Mouse (Mus musculus) bone marrow macrophage, adult 2 months (primary cell): Measurements from ENCODE around the gene Csnk1g2.

Experiments used
- CTCF ChIP-seq: IDR thresholded peaks from 2 replicates; pipeline ENCODE4 v1.5.1; 2012; ENCODE audit warnings: low read depth, mild to moderate bottlenecking, low read length, moderate library complexity
- POLR2A ChIP-seq: IDR thresholded peaks from 2 replicates; pipeline ENCODE4 v1.6.1; 2012; ENCODE audit warnings: mild to moderate bottlenecking, low read depth, low read length, borderline replicate concordance

DNA sequence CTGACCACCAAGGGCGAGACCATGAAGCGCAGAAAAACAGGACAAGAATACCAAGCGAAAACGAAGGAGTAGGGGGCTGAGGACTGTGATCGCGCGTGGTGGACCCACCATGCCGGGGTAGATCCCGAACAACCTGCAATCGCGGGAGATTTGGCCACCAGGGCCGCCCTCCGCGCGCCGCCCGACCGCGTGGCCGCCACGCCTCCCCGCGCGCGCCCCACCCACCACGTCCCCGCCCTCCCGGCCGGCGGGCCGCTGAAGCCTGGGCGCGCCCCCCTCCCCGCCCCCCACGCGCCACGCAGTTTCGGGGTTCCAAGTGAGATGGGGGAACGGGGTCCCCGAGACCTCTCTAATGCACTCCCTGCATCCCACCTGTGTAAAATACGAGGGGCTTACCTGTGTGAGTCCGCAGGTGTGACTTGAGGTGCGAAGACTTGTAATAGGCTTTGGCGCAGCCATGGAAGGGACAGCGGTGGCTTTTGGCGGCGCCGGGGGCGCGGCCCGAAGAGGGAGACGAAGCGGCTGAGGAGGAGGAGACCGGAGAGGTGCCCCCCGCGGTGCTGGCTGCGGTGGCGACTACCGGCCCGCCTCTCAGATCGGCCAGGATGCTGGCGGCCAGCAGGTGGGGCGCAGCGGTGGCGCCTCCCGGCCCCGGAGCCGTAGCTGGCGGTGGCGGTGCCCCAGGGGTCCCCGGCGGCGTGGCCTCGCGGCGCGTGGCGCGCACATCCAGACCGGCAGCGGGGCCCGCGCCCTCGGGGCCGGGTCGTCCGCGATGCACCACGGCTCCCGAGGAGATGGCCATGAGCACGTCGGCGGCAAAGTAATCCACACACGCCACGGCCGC, 46.1 kb upstream of the Csnk1g2 start:
- TF ChIP-seq POLR2A (no peak), CTCF (no peak)
